Mouse (Mus musculus) embryonic fibroblast, embryonic 13.5 days (primary cell): ENCODE results near the gene Myh7b.

ENCODE experiments used
- CTCF ChIP-seq: IDR thresholded peaks from 2 replicates; pipeline ENCODE4 v1.5.1; 2011; ENCODE audit warnings: mild to moderate bottlenecking, control low read depth, low read length, moderate library complexity, borderline replicate concordance; ENCODE audit not compliant: insufficient read depth
- POLR2A ChIP-seq: IDR thresholded peaks from 2 replicates; pipeline ENCODE4 v1.6.1; 2011; ENCODE audit warnings: low read depth, mild to moderate bottlenecking, control low read depth, low read length, moderate library complexity

GRCm38 (mm10) chr2:155663097-155663496 lies 52.1 kb downstream of the Myh7b start:
- TF ChIP-seq POLR2A: no peak
- peak; percentile 14; the same call in 1 of the 2 replicates for TF ChIP-seq CTCF
